Mouse (Mus musculus) cortical plate, adult 2 months (tissue): ENCODE data around the gene Ccdc191. TPM values are rescaled to one million over a fixed set of nuclear protein-coding genes. Genes with fewer than 3 reads are reported as not detected.

Experiments
- H3K27ac ChIP-seq: fragments of 200-500 bp; 2 replicates; pipeline ENCODE4 v1.5.1; 2012; ENCODE audit warnings: low read length, control low read depth, inconsistent platforms; ENCODE audit not compliant: insufficient read depth
- H3K4me1 ChIP-seq: fragments of 200-500 bp; 2 replicates; pipeline ENCODE4 v1.6.1; 2011; ENCODE audit warnings: low read length; ENCODE audit not compliant: control insufficient read depth, insufficient read depth
- H3K4me3 ChIP-seq: fragments of 200-500 bp; 2 replicates; pipeline ENCODE4 v1.5.1; 2011; ENCODE audit warnings: mild to moderate bottlenecking, low read length, control low read depth; ENCODE audit not compliant: insufficient read depth
- CTCF ChIP-seq: fragments of 200-500 bp; IDR thresholded peaks from 2 replicates; pipeline ENCODE4 v1.5.1; 2011; ENCODE audit warnings: mild to moderate bottlenecking, control low read depth, low read length; ENCODE audit not compliant: insufficient read depth; ENCODE audit errors: extremely low read depth
- polyA plus RNA-seq: library from polyadenylated mRNA; depleted of rRNA; stranded (reverse); fragments of >200 nt; gene quantifications from 2 replicates; pipeline ENCODE4 v1.2.3, GENCODE M21; 2012; rRNA removed

Ccdc191 gene
- polyA plus RNA-seq, 1 experiment: 5.2 TPM

DNA sequence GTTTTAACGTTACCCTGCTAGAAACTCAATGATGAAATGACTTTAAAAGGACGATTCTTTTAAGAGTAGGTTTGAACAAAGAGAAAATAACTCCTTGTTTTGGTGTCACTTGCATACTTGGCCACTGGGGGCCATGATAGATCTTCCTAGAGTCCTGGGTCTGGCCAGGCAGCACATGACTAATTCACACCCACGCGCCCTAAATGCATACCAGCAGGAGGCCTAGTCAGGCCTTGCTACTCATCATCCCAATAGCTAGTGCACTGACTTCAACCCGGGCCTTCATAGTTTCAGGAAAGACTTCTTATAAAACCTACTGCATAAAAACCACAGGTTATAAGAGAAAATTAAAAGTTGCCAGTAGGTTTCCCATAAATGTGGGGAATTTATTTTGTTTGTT, 112.5 kb downstream of the Ccdc191 start:
- Histone ChIP-seq H3K4me1 (no peaks in the 10 kb centered on the region), H3K4me3 (no peak overlapping the region), H3K27ac (no peak overlapping the region)
- TF ChIP-seq CTCF: no peak

DNA sequence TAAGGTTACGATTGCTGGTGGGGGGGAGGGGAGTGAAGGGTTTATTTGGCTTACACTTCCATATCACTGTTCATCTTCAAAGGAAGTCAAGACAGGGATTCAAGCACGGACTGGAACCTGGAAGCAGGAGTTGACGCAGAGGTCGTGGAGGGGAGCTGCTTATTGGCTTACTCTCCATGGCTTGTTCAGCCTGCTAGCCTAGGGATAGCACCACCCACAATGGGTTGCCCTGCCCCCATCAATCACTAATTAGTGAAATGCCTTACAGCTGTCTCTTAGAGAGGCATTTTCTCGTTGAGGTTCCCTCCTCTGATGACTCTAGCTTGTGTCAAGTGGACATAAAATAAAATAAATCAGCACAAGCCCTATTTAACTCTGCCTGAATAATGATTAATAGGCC, 121.4 kb downstream of the Ccdc191 start:
- H3K27ac ChIP-seq: no peak overlapping the region
- no peak for TF ChIP-seq CTCF
- no peak overlapping the region for H3K4me3 ChIP-seq
- H3K4me1 ChIP-seq: no peaks in the 10 kb centered on the region

Other genes starting within 250 kb of the Ccdc191 start
- not detected in 2 replicates for gene Tigit, start 225.7 kb upstream of the Ccdc191 start, polyA plus RNA-seq
- 0.17 and 0.25 TPM in 2 replicates for gene Drd3, start 135.8 kb upstream of the Ccdc191 start, polyA plus RNA-seq
- 36.5 and 36.6 TPM in 2 replicates for gene Qtrt2, start 37.0 kb downstream of the Ccdc191 start, polyA plus RNA-seq
- 16.9 and 18.7 TPM in 2 replicates for gene Zdhhc23, start 90.0 kb downstream of the Ccdc191 start, polyA plus RNA-seq
- 1.9 and 2.0 TPM in 2 replicates for gene Gramd1c, start 173.5 kb downstream of the Ccdc191 start, polyA plus RNA-seq
- 214 and 223 TPM in 2 replicates for gene Atp6v1a, start 249.9 kb downstream of the Ccdc191 start, polyA plus RNA-seq